Mouse (Mus musculus): Measurements from ENCODE around the gene Olfr992. TPM values are rescaled to one million over a fixed set of nuclear protein-coding genes. Genes with fewer than 3 reads are reported as not detected.

Olfr992 gene
- not detected in 4 replicates for total RNA-seq (2023)

DNA sequence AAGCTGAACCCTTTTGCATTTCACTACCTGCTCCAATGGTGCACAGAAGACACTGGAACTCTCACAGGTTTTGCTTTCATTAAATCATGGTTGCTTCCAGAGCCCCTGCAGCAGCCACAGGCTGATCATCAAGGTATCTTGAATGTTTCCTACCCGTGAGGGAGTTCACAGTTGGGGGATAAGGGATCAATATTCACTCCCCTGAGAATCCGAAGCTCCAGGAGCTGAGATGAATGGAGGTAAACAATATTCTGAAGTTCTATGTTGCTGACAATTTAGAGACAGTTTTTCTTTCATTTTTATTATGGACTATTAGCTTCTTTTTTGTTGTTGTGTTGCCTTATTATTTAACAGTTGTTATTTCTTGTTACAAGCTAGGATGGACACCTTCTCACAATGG is at the start of gene Olfr992:
Gene Olfr992 (minus strand): TSS at position 101 of the 400 bp plus-strand sequence.

GRCm38 (mm10) chr2:85443539-85443938 is 34.3 kb upstream of the Olfr992 start, which contains the start of gene Olfr995:
Gene Olfr995, minus strand, starts transcription at chr2:85443639.

GRCm38 (mm10) chr2:85436351-85436750 is 27.1 kb upstream of the Olfr992 start, which contains the start of gene Olfr994:
Gene Olfr994, minus strand, starts transcription at chr2:85436451.

DNA sequence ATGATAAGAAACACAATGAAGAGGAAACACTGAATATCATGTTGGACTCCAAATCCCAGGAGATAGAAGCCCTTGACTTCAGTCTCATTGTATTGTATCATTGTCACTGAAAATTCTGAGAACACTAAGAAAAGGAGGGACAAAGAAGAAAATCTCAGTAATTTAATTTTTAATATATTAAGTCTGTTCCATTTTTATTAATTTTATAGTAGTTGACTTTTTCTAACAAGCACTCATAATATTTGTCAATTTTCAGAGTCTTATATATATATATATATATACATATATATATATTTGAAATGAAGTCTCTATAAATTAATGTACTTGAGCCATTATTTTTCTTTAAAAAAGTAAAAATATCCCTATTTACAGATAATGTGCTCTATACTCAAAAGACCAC is 5.5 kb upstream of the Olfr992 start, which contains the start of gene Olfr993:
Gene Olfr993 (minus strand): TSS at position 101 of the 400 bp plus-strand sequence.

GRCm38 (mm10) chr2:85363127-85363526 is 46.1 kb downstream of the Olfr992 start, which contains the start of gene Olfr988:
Gene Olfr988, minus strand, starts transcription at chr2:85363227.

Other genes starting within 250 kb of the Olfr992 start
- gene Lrrc55, start 212.3 kb downstream of the Olfr992 start, total RNA-seq (2023): not detected in 4 replicates
- not detected in 4 replicates for gene Olfr987, start 70.2 kb downstream of the Olfr992 start, total RNA-seq (2023)
- not detected in 4 replicates for gene Olfr988, start 46.2 kb downstream of the Olfr992 start, total RNA-seq (2023)
- not detected in 4 replicates for gene Olfr993, start 5.4 kb upstream of the Olfr992 start, total RNA-seq (2023)
- not detected in 4 replicates for gene Olfr994, start 27.0 kb upstream of the Olfr992 start, total RNA-seq (2023)
- gene Olfr995, start 34.2 kb upstream of the Olfr992 start, total RNA-seq (2023): not detected in 4 replicates
- not detected in 4 replicates for gene 4833423E24Rik, start 109.6 kb upstream of the Olfr992 start, total RNA-seq (2023)
- not detected in 4 replicates for gene Olfr996, start 169.7 kb upstream of the Olfr992 start, total RNA-seq (2023)
- not detected in 4 replicates for gene Olfr998, start 179.5 kb upstream of the Olfr992 start, total RNA-seq (2023)
- gene Olfr1000, start 202.4 kb upstream of the Olfr992 start, total RNA-seq (2023): not detected in 4 replicates
- not detected in 4 replicates for gene Olfr1002, start 241.2 kb upstream of the Olfr992 start, total RNA-seq (2023)